Mouse (Mus musculus) T-cell, adult 2 months (primary cell): ENCODE measurements around the gene Gm49342.
"Not testable (repeated sequence)": the region's sequence is repeated elsewhere in the genome, so short reads cannot be mapped to it uniquely, and the experiment has no call there.

Source experiments
- DNase-seq: peaks from one replicate; pipeline ENCODE4 v3.0.0; 2022; ENCODE audit warnings: low spot score

Gm49342 gene

DNA sequence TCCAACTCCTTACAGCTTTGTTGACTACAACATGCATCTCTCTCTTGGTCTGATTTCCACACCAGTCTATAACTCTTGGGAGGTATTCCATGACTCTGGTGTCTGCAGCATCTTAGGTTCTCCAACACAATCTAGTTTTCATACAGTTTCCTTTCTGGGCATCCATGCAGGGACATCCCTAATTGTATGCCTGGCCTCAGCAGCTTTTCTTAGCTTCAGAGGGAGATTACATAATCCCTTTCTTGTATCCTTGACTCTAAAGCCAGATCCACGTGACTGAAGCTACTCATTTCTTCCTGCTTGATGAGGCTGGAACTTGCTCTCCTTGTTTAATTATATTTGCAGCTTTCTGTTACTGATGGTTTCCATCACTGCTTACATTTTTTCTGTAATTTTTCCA is 7.7 kb upstream of the Gm49342 start:
- DNase-seq: no peak

- no peak for DNase-seq
Measured at GRCm38 (mm10) chr14:50938119-50938908, 6.0 kb upstream of the Gm49342 start.

GRCm38 (mm10) chr14:50938940-50939339 is 5.4 kb upstream of the Gm49342 start:
- no peak for DNase-seq

GRCm38 (mm10) chr14:50944668-50945033 is 334 bp downstream of the Gm49342 start:
- peak; percentile 81 for DNase-seq

GRCm38 (mm10) chr14:50945081-50945480 is 764 bp downstream of the Gm49342 start:
- not testable (repeated sequence) for DNase-seq

- not testable (repeated sequence) for DNase-seq
Measured at GRCm38 (mm10) chr14:50945526-50945925, 1.2 kb downstream of the Gm49342 start.

DNA sequence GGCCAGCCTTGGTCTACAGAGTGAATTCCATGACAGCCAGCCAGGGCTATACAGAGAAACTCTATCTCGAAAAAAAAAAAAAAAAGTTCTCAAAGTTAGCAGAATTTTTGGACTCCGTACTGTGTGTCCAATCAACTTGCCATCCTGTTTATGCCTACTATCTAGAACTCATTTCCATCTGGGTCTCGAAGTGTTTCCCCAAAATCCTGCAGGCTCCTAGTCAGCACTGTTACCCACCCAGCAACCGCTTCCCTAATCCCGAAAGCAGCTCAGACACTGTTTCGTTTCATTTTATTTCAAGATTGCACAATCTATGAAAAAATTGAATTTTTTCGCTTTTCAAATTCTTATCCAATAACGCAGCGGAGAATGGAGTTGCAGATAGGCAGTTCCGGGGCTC is 11.2 kb downstream of the Gm49342 start:
- DNase-seq: no peak

- peak; percentile 72 for DNase-seq
Measured at GRCm38 (mm10) chr14:50955942-50956508, 11.7 kb downstream of the Gm49342 start, which contains the start of gene Pnp2. Gene Pnp2, plus strand, starts transcription at chr14:50955992.

GRCm38 (mm10) chr14:50956724-50957123 is 12.4 kb downstream of the Gm49342 start:
- DNase-seq: not testable (repeated sequence)

- not testable (repeated sequence) for DNase-seq
Measured at GRCm38 (mm10) chr14:50957146-50957545, 12.8 kb downstream of the Gm49342 start.

GRCm38 (mm10) chr14:50958289-50958995 is 14.1 kb downstream of the Gm49342 start:
- DNase-seq: not testable (repeated sequence)

- DNase-seq: no peak
Measured at GRCm38 (mm10) chr14:50968216-50968980, 24.1 kb downstream of the Gm49342 start.

DNA sequence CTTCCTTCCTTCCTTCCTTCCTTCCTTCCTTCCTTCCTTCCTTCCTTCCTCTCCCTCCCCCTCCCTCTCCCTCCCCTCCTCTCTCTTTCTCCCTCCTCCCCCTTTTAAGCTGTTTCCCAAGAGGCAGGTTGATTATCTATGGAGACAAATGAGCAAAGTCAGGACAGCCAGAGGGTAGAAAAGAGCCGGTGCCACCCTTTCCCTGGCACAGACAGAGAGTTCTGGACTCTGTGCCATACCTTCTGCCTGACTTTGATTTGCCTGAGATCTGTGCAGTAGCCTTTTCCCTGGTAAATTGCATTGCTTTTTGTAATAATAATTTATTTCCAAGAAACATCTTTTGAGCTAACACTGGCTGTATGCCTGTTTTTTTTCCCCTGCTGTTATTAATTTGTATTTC is 24.7 kb downstream of the Gm49342 start:
- no peak for DNase-seq

- DNase-seq: no peak
Measured at GRCm38 (mm10) chr14:50969558-50970544, 25.5 kb downstream of the Gm49342 start.

- no peak for DNase-seq
Measured at GRCm38 (mm10) chr14:50970822-50971221, 26.5 kb downstream of the Gm49342 start.

GRCm38 (mm10) chr14:50973054-50973453 is 28.7 kb downstream of the Gm49342 start:
- DNase-seq: not testable (repeated sequence)

- no peak for DNase-seq
Measured at GRCm38 (mm10) chr14:50973700-50974099, 29.4 kb downstream of the Gm49342 start.

- no peak for DNase-seq
Measured at GRCm38 (mm10) chr14:50975001-50975400, 30.7 kb downstream of the Gm49342 start.

- no peak for DNase-seq
Measured at GRCm38 (mm10) chr14:50976674-50977073, 32.4 kb downstream of the Gm49342 start.

GRCm38 (mm10) chr14:50978451-50978850 is 34.1 kb downstream of the Gm49342 start:
- not testable (repeated sequence) for DNase-seq

- no peak for DNase-seq
Measured at GRCm38 (mm10) chr14:50979631-50980030, 35.3 kb downstream of the Gm49342 start.
